Mouse (Mus musculus) ES-Bruce4 (cell line): ENCODE results near the gene Pias1.

Experiments
- CTCF ChIP-seq: IDR thresholded peaks from one replicate; pipeline ENCODE4 v1.8.1; 2011; ENCODE audit warnings: low read depth, low read length
- EP300 ChIP-seq: IDR thresholded peaks from 2 replicates; pipeline ENCODE4 v1.6.1; 2011; ENCODE audit warnings: low read depth, low read length; ENCODE audit not compliant: insufficient read depth
- POLR2A ChIP-seq: IDR thresholded peaks from one replicate; pipeline ENCODE4 v1.8.1; 2011; ENCODE audit warnings: low read length; ENCODE audit not compliant: insufficient read depth

DNA sequence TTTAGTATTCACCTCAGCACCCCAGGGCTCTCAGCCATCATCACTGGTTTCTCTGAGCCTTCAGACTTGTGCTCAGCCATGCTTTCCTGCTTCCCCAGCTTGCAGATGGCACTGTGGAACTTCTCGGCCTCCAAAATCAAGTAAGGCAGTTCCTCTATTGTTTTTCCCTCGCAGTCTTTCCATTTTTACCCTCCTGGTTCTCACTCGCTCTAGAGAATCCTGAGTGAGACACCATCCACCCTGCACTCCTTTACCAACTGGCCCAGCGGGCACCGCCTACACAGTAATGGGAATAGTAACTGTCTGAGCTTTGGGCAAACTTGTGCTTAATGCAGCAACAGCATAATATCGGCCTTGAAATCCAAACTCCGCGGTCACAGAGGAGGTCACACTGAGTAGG lies 82.7 kb downstream of the Pias1 start:
- TF ChIP-seq POLR2A (no peak), CTCF (no peak), EP300 (no peak)
